Mouse (Mus musculus): ENCODE data around the gene Adig.
A peak's percentile ranks its signal among the peaks of the same experiment; 100 is the strongest.

Adig gene

DNA sequence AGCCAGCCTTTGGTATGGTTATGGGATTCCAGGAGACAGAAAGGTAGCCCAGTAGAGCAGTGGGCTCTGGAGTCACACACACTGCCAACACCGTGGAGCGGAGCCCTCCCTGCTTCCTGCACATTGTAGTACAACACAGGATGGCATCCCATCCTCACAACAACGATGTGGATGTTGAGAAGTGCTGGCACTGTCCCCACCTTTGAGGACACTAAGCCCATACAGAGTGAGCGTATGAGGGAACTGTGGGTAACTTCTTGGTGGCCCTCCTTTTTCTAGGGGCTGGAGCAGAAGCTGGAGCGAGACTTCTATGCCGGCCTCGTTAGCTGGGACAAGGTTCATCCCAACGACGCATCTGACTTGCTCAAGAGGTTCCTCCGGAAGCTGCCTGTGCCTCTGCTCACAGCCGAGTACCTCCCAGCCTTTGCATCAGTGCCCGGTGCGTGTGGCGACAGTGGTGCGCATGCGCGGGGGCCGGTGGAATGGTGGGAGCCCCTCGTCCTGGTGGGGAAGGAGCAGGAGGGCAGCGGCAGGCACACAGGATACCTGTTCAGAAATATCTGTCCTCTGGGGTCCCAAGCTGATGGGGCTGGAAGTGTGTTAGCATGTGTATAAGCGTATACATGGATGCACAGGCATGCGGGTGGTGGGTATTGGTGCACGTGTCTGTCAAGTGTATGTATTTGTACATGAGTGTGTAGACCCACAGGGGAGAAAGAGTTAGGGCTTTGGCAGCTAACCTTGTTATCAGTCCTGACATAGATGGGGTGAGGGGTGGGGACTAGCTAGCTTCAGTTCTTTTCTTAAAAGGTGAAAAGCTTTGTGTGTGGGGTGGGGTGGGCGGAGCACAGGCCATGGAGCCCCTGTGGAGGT lies 37.3 kb downstream of the Adig start:
- DNase-seq (ENCODE audit: low spot score in 2 of 2), result peak in 1 of 2 experiments; percentile 54

GRCm38 (mm10) chr2:158541286-158541685 lies 38.9 kb downstream of the Adig start:
- no peak for DNase-seq (ENCODE audit: low spot score in 2 of 2)

DNA sequence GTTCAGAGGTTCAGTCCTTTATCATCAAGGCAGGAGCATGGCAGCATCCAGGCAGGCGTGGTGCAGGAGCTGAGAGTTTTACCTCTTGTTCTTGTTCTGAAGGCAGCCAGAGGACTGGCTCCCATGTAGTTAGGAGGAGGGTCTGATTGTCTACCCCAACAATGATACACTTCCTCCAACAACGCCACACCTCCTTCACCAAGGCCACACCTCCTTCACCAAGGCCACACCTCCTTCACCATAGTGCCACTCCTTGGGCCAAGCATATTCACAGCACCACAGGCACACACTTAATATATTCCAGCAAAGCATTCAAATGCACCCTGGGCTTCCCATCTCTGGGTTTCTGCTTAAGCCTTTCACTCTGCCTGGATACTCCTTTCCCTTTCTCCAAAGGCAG lies 42.9 kb downstream of the Adig start:
- no peak for DNase-seq (ENCODE audit: low spot score in 2 of 2)

DNA sequence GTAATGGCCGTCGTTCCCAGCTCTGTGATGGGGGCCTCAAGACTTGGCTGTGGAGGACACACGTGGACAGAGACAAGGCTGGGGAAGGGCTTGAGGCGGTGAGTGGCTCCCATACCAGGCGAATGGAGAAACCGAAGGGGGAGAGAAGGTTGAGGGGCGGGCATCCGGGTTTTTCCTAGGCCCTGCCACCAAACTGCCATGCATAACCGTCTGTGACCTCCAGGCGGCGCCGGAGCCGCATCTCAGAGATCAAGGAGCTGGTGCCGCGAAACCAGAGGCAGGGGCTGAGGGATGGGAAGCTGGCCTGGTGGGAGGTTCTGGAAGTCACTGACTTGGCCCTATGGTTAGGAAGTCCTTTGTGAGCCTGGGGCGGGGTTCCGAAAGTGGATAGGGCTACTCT lies 44.3 kb downstream of the Adig start:
- peak; percentile 84 to 88 for DNase-seq (ENCODE audit: low spot score in 2 of 2)

DNA sequence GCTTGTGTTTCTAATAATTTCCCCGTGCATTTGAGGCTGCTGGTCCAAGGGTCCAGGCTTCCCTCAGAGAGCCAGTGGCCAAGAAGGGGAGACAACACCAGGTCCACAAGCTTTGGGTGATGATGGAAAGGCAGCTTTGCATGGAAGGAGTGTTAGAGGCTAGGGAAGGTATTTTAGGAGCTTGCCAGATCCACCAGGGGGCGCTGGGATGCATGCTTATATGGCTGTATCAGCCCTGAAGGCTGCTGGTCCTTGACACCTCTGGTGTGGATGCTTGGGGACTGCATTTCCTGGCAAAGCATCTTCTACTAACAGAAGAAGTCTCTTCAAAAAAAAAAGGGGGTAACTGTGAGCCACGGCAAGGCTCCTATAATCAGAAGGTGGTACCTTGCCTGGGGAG lies 47.7 kb downstream of the Adig start:
- DNase-seq (ENCODE audit: low spot score in 2 of 2), result peak; percentile 82 to 91

DNA sequence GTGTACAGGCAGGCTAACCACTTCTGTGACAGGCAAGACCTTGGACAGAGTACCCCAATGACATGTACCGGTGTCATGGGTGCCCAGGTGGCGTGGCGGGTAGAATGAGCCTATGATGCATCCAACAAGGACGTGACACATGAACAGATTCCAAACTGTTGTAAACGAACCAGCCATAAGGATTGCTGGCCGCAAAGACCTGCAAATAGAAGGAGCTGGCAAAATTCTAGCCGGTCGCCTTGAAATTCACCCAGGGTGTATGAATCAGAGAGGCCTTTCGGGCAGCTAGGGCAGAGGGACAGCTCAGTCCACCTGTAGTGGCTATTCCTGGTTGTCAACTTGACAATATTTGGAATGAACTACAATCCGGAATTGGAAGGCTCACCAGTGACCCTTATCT lies 52.0 kb downstream of the Adig start:
- no peak for DNase-seq (ENCODE audit: low spot score in 2 of 2)

- no peak for DNase-seq (ENCODE audit: low spot score in 2 of 2)
Observed at GRCm38 (mm10) chr2:158555252-158555651, 52.8 kb downstream of the Adig start.

- DNase-seq (ENCODE audit: low spot score in 2 of 2), result no peak
Observed at GRCm38 (mm10) chr2:158555812-158556211, 53.4 kb downstream of the Adig start.

- DNase-seq (ENCODE audit: low spot score in 2 of 2), result peak; percentile 82 to 90
Observed at GRCm38 (mm10) chr2:158556225-158556624, 53.8 kb downstream of the Adig start.

DNA sequence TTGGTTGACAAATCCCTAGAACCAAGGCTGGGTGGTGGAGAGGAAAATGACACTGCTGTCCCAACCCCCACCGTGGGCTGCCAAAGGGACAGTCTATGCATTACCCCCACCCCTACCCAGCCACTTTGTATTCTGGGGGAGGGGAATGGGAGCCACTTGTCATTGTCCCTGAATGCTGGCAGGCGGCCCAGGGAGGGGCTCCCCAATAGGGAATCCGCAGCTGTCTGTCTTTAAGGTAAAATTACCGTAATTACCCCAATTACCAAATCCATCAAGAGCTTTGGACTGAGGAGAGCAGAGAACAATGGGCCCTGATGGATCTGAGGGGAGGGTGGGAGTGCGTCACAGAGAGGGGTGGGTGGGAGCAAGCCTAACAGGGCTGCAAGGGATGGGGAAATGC lies 54.3 kb downstream of the Adig start:
- DNase-seq (ENCODE audit: low spot score in 2 of 2), result peak; percentile 76 to 78

Measured in right cerebral cortex, postnatal 10 days (tissue).